Mouse (Mus musculus): ENCODE measurements around the gene Dbx1.

Gene Dbx1

GRCm38 (mm10) chr7:49636491-49637115, at the start of gene Dbx1:
Gene Dbx1 (minus strand): TSS chr7:49636849.
- DNase-seq, result no peak

- no peak for DNase-seq
Observed at GRCm38 (mm10) chr7:49678826-49679377, 42.3 kb upstream of the Dbx1 start.

DNA sequence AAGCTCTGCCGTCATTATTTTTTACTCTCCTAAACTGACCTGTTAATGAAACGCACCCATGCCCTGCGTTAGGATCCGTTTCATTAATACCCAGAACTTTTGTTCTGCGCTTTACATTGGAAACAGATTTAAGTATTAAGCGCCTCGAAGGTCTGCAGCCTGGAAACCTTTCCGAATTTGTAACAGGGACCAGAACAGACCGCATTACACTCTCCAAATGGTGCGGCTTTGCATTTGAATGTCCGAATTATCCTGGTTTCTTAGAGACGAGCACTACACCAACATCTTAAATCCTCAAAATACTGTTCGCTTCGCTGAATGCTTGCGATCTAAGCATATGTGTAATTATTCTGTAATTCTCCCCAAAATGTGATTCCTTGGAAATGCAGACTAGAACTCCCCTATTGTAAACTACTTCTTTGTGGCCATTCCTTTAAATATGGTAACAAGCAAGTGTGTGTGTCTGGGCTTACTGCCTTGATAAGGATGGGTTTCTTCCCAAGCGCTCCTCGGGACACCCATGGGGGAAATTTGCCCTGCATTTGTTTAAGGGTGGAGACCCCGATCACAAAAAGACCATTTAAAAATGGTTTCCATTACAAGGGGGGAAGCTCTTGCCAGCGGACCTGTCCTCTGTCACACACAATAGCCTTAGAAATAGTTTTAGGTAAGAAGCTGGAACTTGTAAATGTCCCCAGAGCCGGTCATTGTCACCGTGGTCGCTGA, 41.6 kb upstream of the Dbx1 start:
- DNase-seq, result no peak

DNA sequence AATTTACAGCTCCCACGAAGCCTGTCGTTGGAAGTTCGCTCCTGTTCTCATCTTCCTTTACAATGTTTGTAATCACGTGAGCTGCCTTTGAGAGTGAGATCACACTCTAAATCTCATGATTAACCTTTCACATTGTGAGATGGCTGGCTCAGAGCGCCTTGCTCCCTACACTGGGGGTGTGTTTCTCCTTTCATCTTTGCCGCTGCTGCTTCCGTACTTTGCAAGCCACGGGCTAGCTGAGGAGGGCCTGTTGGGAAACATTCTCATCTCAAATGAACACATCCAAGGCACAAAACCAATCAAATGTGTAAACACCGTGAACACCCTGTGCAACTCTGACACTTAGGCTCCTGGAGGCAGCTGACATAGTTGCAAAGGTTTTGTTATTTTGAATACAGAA, 40.5 kb upstream of the Dbx1 start:
- no peak for DNase-seq

GRCm38 (mm10) chr7:49676627-49677026, 40.0 kb upstream of the Dbx1 start:
- DNase-seq, result no peak

DNA sequence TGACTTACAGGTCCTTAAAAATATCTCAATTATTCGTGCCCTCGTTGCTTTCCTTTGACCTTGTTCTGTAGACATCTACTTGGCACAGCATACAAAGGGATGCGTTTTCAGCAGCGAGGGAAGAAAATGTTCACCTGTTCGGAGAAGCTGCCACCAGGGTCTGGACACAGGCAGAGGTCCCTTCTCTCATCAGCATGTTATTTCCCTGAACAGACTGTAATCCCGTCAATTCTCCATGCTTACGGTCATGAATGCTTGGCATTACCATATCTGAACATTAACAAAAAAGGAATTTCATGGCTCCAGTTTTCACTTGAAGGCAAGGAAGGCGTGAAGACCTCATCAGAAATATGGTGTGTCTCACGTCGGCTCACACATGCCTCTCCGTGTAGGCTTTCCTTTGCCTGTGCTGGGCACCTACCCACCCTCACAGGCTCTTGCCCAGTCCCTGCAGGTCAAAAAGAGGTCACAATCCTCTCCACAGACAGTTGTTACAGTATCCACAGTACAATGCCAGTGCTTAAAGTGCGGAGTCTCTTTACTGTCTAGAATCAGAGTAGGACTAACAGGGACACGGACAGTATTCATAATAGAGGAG, 31.7 kb upstream of the Dbx1 start:
- DNase-seq, result no peak

- DNase-seq, result no peak
Observed at GRCm38 (mm10) chr7:49663575-49663974, 26.9 kb upstream of the Dbx1 start.

DNA sequence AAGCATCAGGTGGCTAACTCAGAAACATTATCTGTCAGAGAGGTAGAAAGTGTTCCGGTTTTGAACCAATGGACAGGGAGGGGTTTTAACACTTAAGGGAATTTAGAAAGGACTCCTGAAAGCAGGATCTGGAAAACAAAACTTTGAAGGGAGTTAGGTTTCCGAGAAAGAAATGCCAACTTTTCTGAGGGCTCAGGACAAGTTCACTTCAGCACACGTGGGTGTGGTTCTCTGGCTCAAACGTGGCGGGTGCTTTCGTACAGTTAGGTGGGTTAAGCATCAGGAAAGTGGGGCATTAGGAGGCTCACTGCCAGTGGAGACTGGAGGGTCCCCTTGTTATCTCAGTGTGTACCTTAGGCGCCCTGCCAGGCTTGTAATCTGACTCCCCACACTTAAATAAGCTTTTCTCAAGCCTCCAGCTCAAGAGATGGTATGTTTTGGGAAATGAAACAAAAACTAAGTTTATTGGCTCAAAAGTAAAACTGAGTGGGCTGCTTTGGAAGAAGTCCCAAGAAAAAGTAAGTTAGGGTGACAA, 25.9 kb upstream of the Dbx1 start:
- DNase-seq, result no peak

DNA sequence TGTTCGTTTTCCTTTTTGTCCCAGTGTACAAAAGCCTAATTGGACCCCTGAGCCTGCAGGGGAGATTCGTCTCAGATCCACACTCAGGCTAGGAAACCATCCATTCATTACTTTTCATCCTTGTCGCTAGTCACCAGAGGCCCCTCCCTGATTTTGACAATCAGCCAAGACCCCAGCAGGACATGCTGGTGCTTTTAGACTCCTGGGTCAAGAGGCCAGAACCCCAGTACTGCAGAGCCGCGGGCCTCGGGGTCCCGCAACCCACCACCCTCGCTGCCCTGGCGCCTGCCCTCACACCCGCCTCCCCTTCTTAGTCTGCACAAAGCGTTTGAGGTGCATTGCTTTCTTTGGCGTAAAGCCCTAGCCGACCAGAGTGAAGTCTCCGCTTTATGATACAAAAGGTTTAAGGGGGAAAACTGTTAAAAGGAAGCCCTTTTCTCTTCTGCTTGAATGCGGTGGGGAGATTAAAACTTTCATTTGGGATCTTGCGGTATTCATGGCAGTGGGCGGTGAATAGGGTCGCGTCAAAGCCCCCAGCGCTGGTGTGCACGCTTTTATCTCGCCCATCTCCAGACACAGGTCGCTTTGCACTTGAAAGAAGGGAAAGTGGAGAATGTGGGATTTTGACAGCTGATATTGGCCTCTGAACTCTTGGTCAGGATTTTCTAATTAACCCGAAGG, 25.3 kb upstream of the Dbx1 start:
- no peak for DNase-seq

GRCm38 (mm10) chr7:49640709-49641305, 4.2 kb upstream of the Dbx1 start:
- DNase-seq, result no peak

- DNase-seq, result no peak
Observed at GRCm38 (mm10) chr7:49639864-49640708, 3.4 kb upstream of the Dbx1 start.

DNA sequence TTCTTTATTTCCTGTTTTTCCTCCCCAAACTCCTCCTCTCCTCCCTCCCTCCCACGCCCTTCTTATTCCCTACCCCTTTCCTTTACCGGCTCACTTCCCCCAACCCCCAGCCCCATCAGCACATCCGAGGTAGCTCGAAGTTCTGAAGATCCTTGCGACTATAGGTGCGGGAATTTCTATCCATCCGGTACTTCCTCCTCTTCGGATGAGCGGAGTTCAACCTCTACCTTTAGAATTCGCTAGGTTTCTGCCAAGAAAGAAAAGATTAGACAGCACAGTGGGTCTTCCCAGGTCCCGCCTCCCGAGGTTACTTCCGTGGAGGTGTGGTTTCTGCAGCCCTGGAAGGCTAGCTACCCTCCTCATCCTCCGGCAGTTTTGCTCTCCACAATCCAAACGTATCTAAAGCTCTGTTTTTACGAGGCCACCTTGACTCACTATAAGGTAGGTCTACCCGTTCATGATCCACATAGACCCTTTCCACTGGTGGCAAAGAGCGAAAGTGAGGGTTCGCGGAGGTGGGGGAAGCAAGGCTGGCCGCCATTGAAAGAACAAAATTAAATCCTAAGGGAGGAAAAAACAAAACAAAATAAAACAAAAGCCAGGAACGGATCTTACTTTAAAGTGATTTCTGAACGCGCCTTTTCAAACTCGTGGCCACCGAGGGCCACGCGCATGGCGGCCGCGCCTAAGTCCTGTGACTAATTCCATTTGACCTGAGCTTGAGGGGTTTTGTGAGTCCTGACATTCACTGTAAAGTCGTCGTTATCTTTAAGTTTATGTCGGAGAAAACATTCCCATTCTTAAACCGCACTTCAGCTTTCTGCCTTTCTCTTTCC, 2.5 kb upstream of the Dbx1 start:
- DNase-seq, result no peak

- no peak for DNase-seq
Observed at GRCm38 (mm10) chr7:49637851-49638663, 1.4 kb upstream of the Dbx1 start.

DNA sequence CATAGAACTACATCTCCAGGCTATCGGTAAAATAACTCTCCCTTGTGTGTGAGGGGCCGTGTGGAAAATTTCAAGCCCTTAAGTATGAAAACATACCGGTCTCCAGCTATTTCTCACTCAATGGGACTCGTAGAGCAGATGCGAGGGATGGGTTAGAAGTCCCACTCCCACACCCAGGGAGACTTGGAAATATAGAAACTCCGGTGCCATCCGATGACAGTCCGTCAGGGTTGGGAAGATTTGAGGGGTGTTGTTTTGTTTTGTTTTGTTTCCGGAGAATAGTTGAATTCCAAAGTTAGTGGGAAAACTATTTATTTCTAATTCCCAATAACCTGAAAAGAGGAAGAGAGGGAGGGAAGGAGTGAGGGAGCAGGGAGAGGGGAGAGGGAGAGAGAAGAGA, 632 bp upstream of the Dbx1 start:
- DNase-seq, result no peak

DNA sequence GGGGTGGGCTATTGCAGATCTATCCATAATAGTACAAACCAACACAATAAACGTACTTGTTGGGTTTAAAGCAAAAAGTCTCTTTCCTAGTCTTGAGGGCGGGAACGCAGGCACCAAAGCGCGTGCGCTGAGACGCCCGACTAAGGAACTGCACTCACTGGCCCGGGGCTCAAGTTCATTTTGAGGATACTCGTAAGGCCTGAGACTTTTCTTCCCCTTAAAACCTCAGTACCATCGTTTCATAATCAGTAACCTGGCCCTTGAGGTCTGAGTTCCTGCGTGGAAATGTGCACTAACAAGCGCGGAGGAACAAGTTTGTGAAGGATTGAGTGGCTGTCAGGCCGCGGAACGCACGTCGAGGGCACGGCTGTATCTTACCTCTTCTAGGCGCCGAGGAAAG, 678 bp downstream of the Dbx1 start:
- DNase-seq, result no peak

DNA sequence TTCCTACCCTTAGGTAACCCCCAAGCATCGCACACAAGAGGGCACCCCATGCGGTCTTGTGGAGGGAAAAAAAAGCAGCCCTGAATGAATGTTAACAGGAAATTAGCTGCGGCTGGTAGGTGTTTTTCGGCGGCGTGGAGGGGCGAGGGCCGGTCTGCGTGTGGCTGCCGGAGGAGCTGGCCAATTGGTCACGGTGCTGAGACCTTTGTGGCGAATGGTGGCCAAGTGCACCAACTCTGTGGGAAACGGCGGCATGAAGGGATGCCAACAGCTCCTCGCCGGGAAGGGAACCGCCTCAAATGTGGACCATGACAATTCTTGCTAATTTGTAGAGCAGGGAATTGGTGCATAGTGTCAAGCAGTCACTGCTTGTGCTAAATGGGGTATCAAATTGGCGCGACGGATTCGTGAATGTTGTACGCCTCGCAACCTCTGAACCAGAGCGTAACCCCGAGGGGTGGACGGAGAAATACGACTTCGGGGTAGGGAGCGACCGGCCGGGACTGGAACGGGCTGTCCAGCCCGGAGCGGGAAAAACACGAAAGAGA, 1.5 kb downstream of the Dbx1 start:
- no peak for DNase-seq

- no peak for DNase-seq
Observed at GRCm38 (mm10) chr7:49634291-49635073, 2.2 kb downstream of the Dbx1 start.

- no peak for DNase-seq
Observed at GRCm38 (mm10) chr7:49633375-49633956, 3.2 kb downstream of the Dbx1 start.

All from cerebellum, adult 9-10 months (tissue).